9 mouse cellular contexts compared by ENCODE assay signal in the genomic region with DNA sequence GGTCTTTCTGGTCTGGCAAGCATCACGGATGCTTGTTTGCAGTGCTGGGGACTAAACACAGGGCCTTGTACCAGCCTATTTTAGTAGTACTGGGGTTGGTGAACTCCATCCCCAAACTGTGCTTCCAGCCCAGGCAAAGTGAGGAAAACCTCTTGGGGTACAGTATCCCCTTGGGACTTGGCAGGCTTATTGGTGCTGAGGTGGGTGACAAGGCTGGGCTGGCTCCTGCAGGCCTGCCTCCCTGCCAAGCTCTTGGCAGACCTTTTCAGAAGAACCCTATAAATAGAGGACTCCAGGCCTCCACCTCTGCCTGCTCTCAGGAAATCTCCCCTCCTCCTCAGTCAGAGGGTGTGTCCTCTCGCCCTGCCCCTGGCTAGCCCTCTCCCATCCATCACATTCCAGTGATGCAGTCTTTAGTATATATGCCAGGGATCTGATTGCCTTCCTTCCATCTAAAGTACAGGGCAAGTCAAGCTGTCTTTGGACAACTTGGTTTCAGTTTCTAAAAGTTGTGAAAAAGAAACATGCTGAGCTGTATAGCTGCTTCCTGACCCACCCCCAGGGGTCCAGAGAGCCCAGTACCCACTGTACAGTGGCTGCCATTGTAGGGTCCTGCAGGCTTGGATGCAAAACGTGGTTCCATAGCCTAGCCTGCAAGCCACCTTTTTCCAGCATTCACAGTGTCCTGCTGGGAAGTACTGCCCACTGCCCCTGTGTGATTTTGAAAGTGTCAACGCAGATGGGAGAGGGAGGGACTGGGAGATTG. TPM values are rescaled to one million over a fixed set of nuclear protein-coding genes. Genes with fewer than 3 reads are reported as not detected.
DNase-seq lines count a peak whose midpoint lies in the region; ATAC-seq and TF ChIP-seq lines count a peak whose summit lies in the region.
"Had no signal": no experiment of that assay in that cellular context is flagged by ENCODE, and none has a peak within 500 bp of the region (broad histone marks: within the 10 kb centered on the region; RNA-seq: fewer than 3 reads in every experiment).

No protein-coding gene starts in this region.

- H3K27me3 ChIP-seq in hindbrain, embryonic 15.5 days = no peaks in the 10 kb centered on the region
- peaks cover 30% of the 10 kb centered on the region for H3K27me3 ChIP-seq in hindbrain, embryonic 10.5 days (ENCODE audit: insufficient read depth, poor library complexity, severe bottlenecking)
- H3K27me3 ChIP-seq in E14TG2a.4 (ENCODE audit: insufficient read depth, low read length) = peaks cover 62% of the 10 kb centered on the region
- H3K27me3 ChIP-seq in embryonic facial prominence, embryonic 15.5 days = no peaks in the 10 kb centered on the region
- no peaks in the 10 kb centered on the region for H3K27me3 ChIP-seq in limb, embryonic 11.5 days (ENCODE audit: control insufficient read depth, insufficient read depth, low read length)

- H3K9me3 ChIP-seq in hindbrain, embryonic 15.5 days = no peaks in the 10 kb centered on the region
- H3K9me3 ChIP-seq in hindbrain, embryonic 10.5 days = no peaks in the 10 kb centered on the region
- no peaks in the 10 kb centered on the region for H3K9me3 ChIP-seq in E14TG2a.4 (ENCODE audit: low read length)
- H3K9me3 ChIP-seq in embryonic facial prominence, embryonic 15.5 days (replicated peaks) = no peaks in the 10 kb centered on the region
- H3K9me3 ChIP-seq in limb, embryonic 11.5 days (ENCODE audit: control insufficient read depth, low read length) = no peaks in the 10 kb centered on the region

- H3K4me1 ChIP-seq in hindbrain, embryonic 15.5 days (replicated peaks) = peaks cover 28% of the 10 kb centered on the region
- peaks cover 53% of the 10 kb centered on the region for H3K4me1 ChIP-seq in hindbrain, embryonic 10.5 days (replicated peaks)
- H3K4me1 ChIP-seq in E14TG2a.4 (replicated peaks; ENCODE audit: low read depth, low read length) = peaks cover 57% of the 10 kb centered on the region
- peaks cover 42% of the 10 kb centered on the region for H3K4me1 ChIP-seq in embryonic facial prominence, embryonic 15.5 days
- H3K4me1 ChIP-seq in limb, embryonic 11.5 days (ENCODE audit: control insufficient read depth, insufficient read depth, low read length) = peaks cover 26% of the 10 kb centered on the region
- peaks cover 2% of the 10 kb centered on the region for H3K4me1 ChIP-seq in lung, adult 2 months (ENCODE audit: control insufficient read depth, insufficient read depth, low read length)

- H3K4me2 ChIP-seq in hindbrain, embryonic 15.5 days = peak overlapping the region; percentile 90; the same call in 1 of the 2 replicates
- peak overlapping the region; percentile 84; the same call in 1 of the 2 replicates for H3K4me2 ChIP-seq in embryonic facial prominence, embryonic 15.5 days (replicated peaks)
- H3K4me2 ChIP-seq in limb, embryonic 11.5 days (ENCODE audit: low read depth, severe bottlenecking) = peak overlapping the region; percentile 92

- no peak for ATAC-seq in hindbrain, embryonic 15.5 days (ENCODE audit: low FRiP score, low read depth)
- no peak for ATAC-seq in embryonic facial prominence, embryonic 15.5 days (ENCODE audit: insufficient number of reproducible peaks, low FRiP score, low TSS enrichment, low read depth)
- ATAC-seq in limb, embryonic 11.5 days (ENCODE audit: insufficient number of reproducible peaks, low FRiP score, low TSS enrichment, low read depth) = no peak

- 0 out of 2 replicates have a peak, but pooled peaks have one; percentile 1 for TF ChIP-seq CTCF in E14TG2a.4 (conservative IDR thresholded peaks at IDR 0.05; ENCODE audit: low read length)
- no peak for TF ChIP-seq CTCF in lung, adult 2 months (IDR thresholded peaks at IDR 0.05; ENCODE audit: insufficient read depth, low read length)

- TF ChIP-seq POLR2A in lung, adult 2 months (IDR thresholded peaks at IDR 0.05; ENCODE audit: borderline replicate concordance, extremely low read depth, low read depth, low read length) = no peak

- H3K36me3 ChIP-seq in hindbrain, embryonic 15.5 days = no peaks in the 10 kb centered on the region
- no peaks in the 10 kb centered on the region for H3K36me3 ChIP-seq in hindbrain, embryonic 10.5 days
- peaks cover 3% of the 10 kb centered on the region; the same call in 1 of the 2 replicates for H3K36me3 ChIP-seq in E14TG2a.4 (ENCODE audit: insufficient read depth, low read length)
- no peaks in the 10 kb centered on the region for H3K36me3 ChIP-seq in embryonic facial prominence, embryonic 15.5 days
- no peaks in the 10 kb centered on the region for H3K36me3 ChIP-seq in limb, embryonic 11.5 days (ENCODE audit: control insufficient read depth, insufficient read depth, low read length)

- H3K27ac ChIP-seq in hindbrain, embryonic 15.5 days (replicated peaks) = 0 out of 2 replicates have a peak overlapping the region, but pooled peaks have one; percentile 7
- no peak overlapping the region for H3K27ac ChIP-seq in hindbrain, embryonic 10.5 days
- H3K27ac ChIP-seq in embryonic facial prominence, embryonic 15.5 days (replicated peaks) = peak overlapping the region; percentile 100
- peak overlapping the region; percentile 1; the same call in 1 of the 2 replicates for H3K27ac ChIP-seq in limb, embryonic 11.5 days (replicated peaks; ENCODE audit: low read depth, low read length)

- no peak overlapping the region for H3K9ac ChIP-seq in hindbrain, embryonic 15.5 days
- no peak overlapping the region for H3K9ac ChIP-seq in embryonic facial prominence, embryonic 15.5 days
- no peak overlapping the region for H3K9ac ChIP-seq in limb, embryonic 11.5 days (ENCODE audit: low read length)

- H3K4me3 ChIP-seq in hindbrain, embryonic 15.5 days = no peak overlapping the region
- no peak overlapping the region for H3K4me3 ChIP-seq in hindbrain, embryonic 10.5 days
- peak overlapping the region; percentile 86; the same call in 1 of the 2 replicates for H3K4me3 ChIP-seq in E14TG2a.4 (replicated peaks; ENCODE audit: low read length)
- no peak overlapping the region for H3K4me3 ChIP-seq in embryonic facial prominence, embryonic 15.5 days (replicated peaks)
- no peak overlapping the region for H3K4me3 ChIP-seq in limb, embryonic 11.5 days (ENCODE audit: low read depth, low read length)
- H3K4me3 ChIP-seq in lung, adult 2 months (replicated peaks; ENCODE audit: extremely low read depth, low read depth, low read length) = no peak overlapping the region

- no peak for DNase-seq in hindbrain, embryonic 10.5 days (ENCODE audit: low spot score)
- no peak for DNase-seq in limb, embryonic 11.5 days (ENCODE audit: low spot score)
- DNase-seq in urinary bladder, postnatal 36 days (ENCODE audit: low spot score in 2 of 2) = no peak
- no peak for DNase-seq in embryo, embryonic 9.5 days (ENCODE audit: extremely low spot score)
- no peak for DNase-seq in lung, adult 2 months

- 61% methylated on average over 4 of the region's 4 CpGs for WGBS in hindbrain, embryonic 15.5 days
- WGBS in hindbrain, embryonic 10.5 days = 64% methylated on average over 4 of the region's 4 CpGs
- 54% methylated on average over 4 of the region's 4 CpGs for WGBS in embryonic facial prominence, embryonic 15.5 days
- 63% methylated on average over 4 of the region's 4 CpGs for WGBS in limb, embryonic 11.5 days
- WGBS in lung, adult 2 months = 40% methylated on average over 4 of the region's 4 CpGs

RNA-seq across cellular contexts. Expression of gene Tnp2, which starts 1.5 kb away (rescaled TPM):
- polyA plus RNA-seq in hindbrain, embryonic 15.5 days (2015; fragmentation: Nextera tagmentation; extraction: Ambion mirVana) = not detected in 2 replicates
- polyA plus RNA-seq in hindbrain, embryonic 10.5 days (2016; fragmentation: Nextera tagmentation; extraction: Ambion mirVana) = not detected in 2 replicates
- polyA plus RNA-seq in embryonic facial prominence, embryonic 15.5 days (2015; fragmentation: Nextera tagmentation; extraction: Ambion mirVana) = not detected in 2 replicates
- polyA plus RNA-seq in limb, embryonic 11.5 days (2014; fragmentation: Nextera tagmentation; extraction: Ambion mirVana) = not detected in 2 replicates
- 0.82 and 2.7 TPM in 2 replicates for polyA plus RNA-seq in lung, adult 2 months (2012; rRNA removed)
- polyA plus RNA-seq: liver, adult 2 months had no signal

RNA-seq across cellular contexts. Expression of gene Socs1, which starts 1.6 kb away (rescaled TPM):
- polyA plus RNA-seq in hindbrain, embryonic 15.5 days (2015; fragmentation: Nextera tagmentation; extraction: Ambion mirVana) = 5.0 and 5.4 TPM in 2 replicates
- polyA plus RNA-seq in hindbrain, embryonic 10.5 days (2016; fragmentation: Nextera tagmentation; extraction: Ambion mirVana) = 2.7 and 3.4 TPM in 2 replicates
- polyA plus RNA-seq in embryonic facial prominence, embryonic 15.5 days (2015; fragmentation: Nextera tagmentation; extraction: Ambion mirVana) = 15.3 and 15.4 TPM in 2 replicates
- 5.2 and 5.5 TPM in 2 replicates for polyA plus RNA-seq in limb, embryonic 11.5 days (2014; fragmentation: Nextera tagmentation; extraction: Ambion mirVana)
- 8.8 and 11.6 TPM in 2 replicates for polyA plus RNA-seq in lung, adult 2 months (2012; rRNA removed)

RNA-seq across cellular contexts. Expression of gene Prm3, which starts 3.7 kb away (rescaled TPM):
- not detected in 2 replicates for polyA plus RNA-seq in hindbrain, embryonic 15.5 days (2015; fragmentation: Nextera tagmentation; extraction: Ambion mirVana)
- not detected in 2 replicates for polyA plus RNA-seq in hindbrain, embryonic 10.5 days (2016; fragmentation: Nextera tagmentation; extraction: Ambion mirVana)
- polyA plus RNA-seq in embryonic facial prominence, embryonic 15.5 days (2015; fragmentation: Nextera tagmentation; extraction: Ambion mirVana) = not detected in 2 replicates
- polyA plus RNA-seq in limb, embryonic 11.5 days (2014; fragmentation: Nextera tagmentation; extraction: Ambion mirVana) = not detected in 2 replicates
- not detected in 2 replicates for polyA plus RNA-seq in lung, adult 2 months (2012; rRNA removed)
- polyA plus RNA-seq: liver, adult 2 months had no signal

RNA-seq across cellular contexts. Expression of gene Prm2, which starts 9.0 kb away (rescaled TPM):
- polyA plus RNA-seq in hindbrain, embryonic 15.5 days (2015; fragmentation: Nextera tagmentation; extraction: Ambion mirVana) = not detected in 2 replicates
- not detected in 2 replicates for polyA plus RNA-seq in hindbrain, embryonic 10.5 days (2016; fragmentation: Nextera tagmentation; extraction: Ambion mirVana)
- not detected in 2 replicates for polyA plus RNA-seq in embryonic facial prominence, embryonic 15.5 days (2015; fragmentation: Nextera tagmentation; extraction: Ambion mirVana)
- not detected in 2 replicates for polyA plus RNA-seq in limb, embryonic 11.5 days (2014; fragmentation: Nextera tagmentation; extraction: Ambion mirVana)
- polyA plus RNA-seq in lung, adult 2 months (2012; rRNA removed) = 0.83 and 1.8 TPM in 2 replicates
- polyA plus RNA-seq: liver, adult 2 months had no signal

RNA-seq across cellular contexts. Expression of gene Prm1, which starts 18.7 kb away (rescaled TPM):
- polyA plus RNA-seq in hindbrain, embryonic 15.5 days (2015; fragmentation: Nextera tagmentation; extraction: Ambion mirVana) = 0.36 and 0.52 TPM in 2 replicates
- polyA plus RNA-seq in hindbrain, embryonic 10.5 days (2016; fragmentation: Nextera tagmentation; extraction: Ambion mirVana) = not detected in 2 replicates
- polyA plus RNA-seq in embryonic facial prominence, embryonic 15.5 days (2015; fragmentation: Nextera tagmentation; extraction: Ambion mirVana) = not detected in 2 replicates
- not detected in 2 replicates for polyA plus RNA-seq in limb, embryonic 11.5 days (2014; fragmentation: Nextera tagmentation; extraction: Ambion mirVana)
- 0.36 and 1.8 TPM in 2 replicates for polyA plus RNA-seq in lung, adult 2 months (2012; rRNA removed)
- polyA plus RNA-seq: liver, adult 2 months had no signal
